Mouse (Mus musculus): ENCODE measurements around the gene Kbtbd7. TPM values are rescaled to one million over a fixed set of nuclear protein-coding genes. Genes with fewer than 3 reads are reported as not detected.
A peak's percentile ranks its signal among the peaks of the same experiment; 100 is the strongest.
"Not testable (repeated sequence)": the region's sequence is repeated elsewhere in the genome, so short reads cannot be mapped to it uniquely, and the experiment has no call there.

Gene Kbtbd7
- polyA plus RNA-seq, 1 experiment from 2014 or later = 10.1 TPM

DNA sequence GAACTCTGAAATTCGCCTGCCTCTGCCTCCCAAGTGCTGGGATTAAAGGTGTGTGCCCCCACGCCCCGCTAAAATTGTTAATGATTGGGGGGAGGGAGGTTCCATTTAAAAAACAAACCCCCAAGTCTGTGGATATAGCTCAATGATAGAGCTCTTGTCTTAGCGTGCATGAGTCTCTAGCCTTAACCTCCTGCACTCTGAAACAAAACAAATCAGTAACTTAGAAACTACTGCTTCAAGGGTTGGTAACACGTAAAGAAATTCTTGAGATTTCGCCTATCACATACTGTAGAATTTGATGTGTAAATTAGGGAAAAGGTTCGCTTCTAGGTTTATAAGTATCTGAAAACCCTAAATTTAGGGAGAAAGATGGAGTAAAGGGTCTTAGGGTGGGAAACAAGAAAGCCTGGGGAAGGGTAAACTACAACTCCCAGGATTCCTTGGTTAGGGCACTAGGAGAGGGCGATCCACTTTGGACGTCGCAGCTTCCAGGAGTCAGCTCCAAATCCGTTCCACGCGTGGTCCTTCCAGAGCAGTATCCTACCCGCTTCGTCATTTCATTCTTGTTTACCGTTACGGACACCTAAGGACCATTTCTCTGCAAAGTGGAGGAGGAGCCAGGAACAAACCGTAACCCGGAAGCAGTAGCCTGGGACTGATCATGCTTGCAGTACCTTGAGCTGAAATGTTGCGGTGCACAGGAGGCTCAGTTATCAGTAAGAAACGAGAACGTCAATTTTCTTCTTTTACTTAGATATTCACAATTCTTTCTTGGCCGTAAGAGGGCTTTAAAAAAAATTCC lies 28.8 kb upstream of the Kbtbd7 start, which contains the start of gene Mtrf1:
Gene Mtrf1 (plus strand): TSS at position 452 of the 802 bp plus-strand sequence.
- peak; percentile 83 for ATAC-seq (ENCODE audit: insufficient read depth, low FRiP score)

DNA sequence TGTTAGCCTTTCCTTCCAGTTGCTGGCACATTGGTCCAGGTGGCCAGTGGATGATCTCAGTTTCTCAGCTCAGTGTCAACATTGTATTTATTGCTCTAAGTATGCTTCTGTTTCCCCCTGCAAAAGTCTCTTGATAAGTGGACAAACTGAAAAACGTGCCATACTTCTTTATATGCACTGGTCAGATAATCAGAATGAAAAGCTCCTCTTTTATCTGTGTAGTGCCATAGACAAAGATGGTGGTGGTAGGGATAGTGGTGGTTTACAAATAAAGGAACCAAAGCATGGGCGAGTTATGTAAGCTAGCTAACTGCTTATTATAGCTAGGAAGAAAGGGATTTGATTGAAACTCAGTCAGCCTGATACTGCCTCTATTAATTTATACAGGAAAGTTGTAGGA lies 18.7 kb upstream of the Kbtbd7 start:
- no peak overlapping the region for H3K4me3 ChIP-seq (replicated peaks; ENCODE audit: low read length)
- H3K27me3 ChIP-seq (ENCODE audit: control insufficient read depth, insufficient read depth, low read length) = no peaks in the 10 kb centered on the region
- H3K36me3 ChIP-seq (ENCODE audit: control insufficient read depth, insufficient read depth, low read length) = peaks cover 2% of the 10 kb centered on the region; the same call in 1 of the 2 replicates
- no peak overlapping the region for H3K4me2 ChIP-seq (ENCODE audit: low read depth, low read length)
- WGBS = 69% methylated on average over 2 of the region's 2 CpGs
- ATAC-seq (ENCODE audit: insufficient read depth, low FRiP score) = no peak
- H3K9me3 ChIP-seq (replicated peaks; ENCODE audit: control insufficient read depth, low read length) = no peaks in the 10 kb centered on the region
- no peak overlapping the region for H3K9ac ChIP-seq (ENCODE audit: low read length)
- no peaks in the 10 kb centered on the region for H3K4me1 ChIP-seq (ENCODE audit: control insufficient read depth, insufficient read depth, low read length)
- H3K27ac ChIP-seq (ENCODE audit: low read length) = no peak overlapping the region

More for the DNA sequence above, 28.8 kb upstream of the Kbtbd7 start, which contains the start of gene Mtrf1:
- Histone ChIP-seq H3K9me3 (replicated peaks; ENCODE audit: control insufficient read depth, low read length) (no peaks in the 10 kb centered on the region), H3K27ac (ENCODE audit: low read length) (peak within 1 kb of the TSS; percentile 92), H3K27me3 (ENCODE audit: control insufficient read depth, insufficient read depth, low read length) (no peaks in the 10 kb centered on the region), H3K36me3 (ENCODE audit: control insufficient read depth, insufficient read depth, low read length) (no peaks in the 10 kb centered on the region), H3K4me3 (replicated peaks; ENCODE audit: low read length) (peak within 1 kb of the TSS; percentile 72), H3K9ac (ENCODE audit: low read length) (peak within 1 kb of the TSS; percentile 81), H3K4me1 (ENCODE audit: control insufficient read depth, insufficient read depth, low read length) (peaks cover 5% of the 10 kb centered on the region; the same call in 1 of the 2 replicates), H3K4me2 (ENCODE audit: low read depth, low read length) (peak within 1 kb of the TSS; percentile 55)
- WGBS = 18% methylated on average over 23 of the region's 23 CpGs

DNA sequence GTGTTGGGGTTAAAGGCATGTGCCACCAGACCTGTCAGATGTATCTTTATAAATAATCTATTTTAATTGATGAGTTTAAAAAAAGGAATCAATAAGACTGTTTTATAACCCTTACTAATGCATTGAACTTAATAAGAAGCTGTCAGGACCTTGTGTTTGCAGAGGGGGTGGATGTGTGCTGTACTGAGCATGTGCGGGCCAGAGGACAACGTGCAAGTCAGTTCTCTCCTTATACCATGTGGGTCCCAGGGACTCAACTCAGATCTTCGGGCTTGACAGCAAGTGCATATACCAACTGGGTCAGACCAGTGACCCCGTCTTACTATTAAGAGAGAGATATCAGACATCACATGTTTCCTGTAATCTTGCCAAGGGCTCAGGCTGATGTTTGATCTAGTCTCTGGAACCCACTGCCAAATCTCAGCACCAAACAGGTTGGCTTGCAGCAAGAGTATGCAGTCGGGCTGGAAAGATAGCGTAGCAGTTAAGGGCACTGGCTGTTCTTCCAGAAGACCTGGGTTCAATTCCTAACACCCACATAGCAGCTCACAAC lies 17.0 kb upstream of the Kbtbd7 start:
- WGBS = 77% methylated on average over 6 of the region's 6 CpGs
- no peaks in the 10 kb centered on the region for H3K4me1 ChIP-seq (ENCODE audit: control insufficient read depth, insufficient read depth, low read length)
- H3K27ac ChIP-seq (ENCODE audit: low read length) = 0 out of 2 replicates have a peak overlapping the region, but pooled peaks have one; percentile 69
- peak; percentile 61; the same call in 1 of the 2 replicates for ATAC-seq (ENCODE audit: insufficient read depth, low FRiP score)
- no peak overlapping the region for H3K9ac ChIP-seq (ENCODE audit: low read length)
- H3K4me3 ChIP-seq (replicated peaks; ENCODE audit: low read length) = no peak overlapping the region
- no peak overlapping the region for H3K4me2 ChIP-seq (ENCODE audit: low read depth, low read length)
- no peaks in the 10 kb centered on the region for H3K9me3 ChIP-seq (replicated peaks; ENCODE audit: control insufficient read depth, low read length)
- no peaks in the 10 kb centered on the region for H3K36me3 ChIP-seq (ENCODE audit: control insufficient read depth, insufficient read depth, low read length)
- H3K27me3 ChIP-seq (ENCODE audit: control insufficient read depth, insufficient read depth, low read length) = no peaks in the 10 kb centered on the region

DNA sequence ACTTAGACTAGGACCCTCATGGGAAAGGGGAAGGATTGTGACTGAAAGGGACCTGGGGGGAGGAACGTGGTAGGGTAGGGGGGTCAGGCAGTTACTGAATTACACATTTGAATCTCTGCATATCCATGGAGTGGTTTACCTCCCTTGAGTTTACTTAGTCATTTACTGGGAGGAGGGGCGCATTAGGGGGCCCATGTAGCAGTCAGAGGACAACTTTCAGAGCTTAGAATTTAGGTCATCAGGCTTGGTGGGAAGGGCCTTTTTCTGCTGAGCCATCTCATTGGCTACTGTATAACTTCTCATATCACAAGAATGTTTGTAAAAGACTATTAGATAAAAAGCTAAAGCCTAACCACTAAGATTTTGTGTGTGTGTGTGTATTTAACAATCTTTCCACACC lies 15.6 kb upstream of the Kbtbd7 start:
- ATAC-seq (ENCODE audit: insufficient read depth, low FRiP score) = peak; percentile 86
- no peaks in the 10 kb centered on the region for H3K9me3 ChIP-seq (replicated peaks; ENCODE audit: control insufficient read depth, low read length)
- H3K36me3 ChIP-seq (ENCODE audit: control insufficient read depth, insufficient read depth, low read length) = no peaks in the 10 kb centered on the region
- H3K4me3 ChIP-seq (replicated peaks; ENCODE audit: low read length) = no peak overlapping the region
- peak overlapping the region; percentile 69 for H3K27ac ChIP-seq (ENCODE audit: low read length)
- no peaks in the 10 kb centered on the region for H3K4me1 ChIP-seq (ENCODE audit: control insufficient read depth, insufficient read depth, low read length)
- H3K9ac ChIP-seq (ENCODE audit: low read length) = no peak overlapping the region
- WGBS = 66% methylated on average over 2 of the region's 2 CpGs
- no peak overlapping the region for H3K4me2 ChIP-seq (ENCODE audit: low read depth, low read length)
- H3K27me3 ChIP-seq (ENCODE audit: control insufficient read depth, insufficient read depth, low read length) = no peaks in the 10 kb centered on the region

DNA sequence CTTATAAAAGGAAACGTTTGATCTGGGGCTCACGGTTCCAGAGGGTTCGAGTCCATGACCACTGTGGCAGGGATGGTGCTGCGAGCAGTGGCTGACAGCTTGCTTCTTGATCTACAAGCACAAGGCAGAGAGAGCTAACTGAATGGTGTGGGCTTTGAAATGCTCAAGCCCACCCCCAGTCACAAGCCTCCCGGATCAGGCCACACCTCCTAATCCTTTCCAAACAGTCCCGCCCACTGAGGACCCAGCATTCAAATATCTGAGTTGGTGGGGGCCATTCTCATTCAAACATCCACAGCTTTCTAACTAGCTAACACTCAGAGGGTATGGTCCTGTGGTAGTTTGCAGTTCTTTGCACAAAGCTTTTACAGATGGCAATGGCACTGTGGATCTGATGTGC lies 13.2 kb upstream of the Kbtbd7 start:
- Histone ChIP-seq H3K9ac (ENCODE audit: low read length) (no peak overlapping the region), H3K4me2 (ENCODE audit: low read depth, low read length) (no peak overlapping the region), H3K4me1 (ENCODE audit: control insufficient read depth, insufficient read depth, low read length) (no peaks in the 10 kb centered on the region), H3K4me3 (replicated peaks; ENCODE audit: low read length) (no peak overlapping the region), H3K9me3 (replicated peaks; ENCODE audit: control insufficient read depth, low read length) (no peaks in the 10 kb centered on the region), H3K27ac (ENCODE audit: low read length) (no peak overlapping the region), H3K36me3 (ENCODE audit: control insufficient read depth, insufficient read depth, low read length) (0 out of 2 replicates have a peak, but pooled peaks cover 4% of the 10 kb centered on the region), H3K27me3 (ENCODE audit: control insufficient read depth, insufficient read depth, low read length) (no peaks in the 10 kb centered on the region)
- WGBS = 82% methylated on average over 6 of the region's 6 CpGs
- ATAC-seq (ENCODE audit: insufficient read depth, low FRiP score) = no peak

DNA sequence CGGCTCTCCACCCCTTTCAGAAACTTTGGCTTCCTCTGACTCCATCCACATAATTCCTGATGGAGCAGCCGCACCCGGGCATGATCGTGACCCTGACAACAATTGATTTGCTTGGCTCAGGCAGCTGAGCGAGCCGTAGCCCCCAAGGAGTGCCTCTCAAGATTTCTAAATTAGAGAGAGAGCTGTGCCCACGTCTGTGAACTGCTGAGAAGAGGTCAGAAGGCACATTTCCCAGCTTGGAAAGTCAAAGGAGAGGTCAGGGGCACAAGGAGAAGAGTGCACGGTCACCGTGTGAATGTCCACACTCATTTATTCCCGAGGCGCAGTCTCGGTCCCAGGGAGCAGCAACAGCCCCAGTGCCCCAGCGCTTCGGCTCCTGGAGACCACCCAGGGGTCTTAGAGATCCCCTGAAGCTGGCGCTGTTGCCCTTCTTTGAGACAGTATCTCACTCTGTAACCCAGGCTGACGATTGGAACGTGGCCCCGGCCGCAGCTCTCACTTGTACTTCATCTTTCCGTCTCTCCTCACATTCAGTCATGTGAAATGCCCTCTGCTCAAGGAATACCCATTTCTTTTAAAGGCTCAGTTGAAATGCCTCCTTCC lies 6.1 kb upstream of the Kbtbd7 start:
- no peak overlapping the region for H3K4me2 ChIP-seq (ENCODE audit: low read depth, low read length)
- H3K27me3 ChIP-seq (ENCODE audit: control insufficient read depth, insufficient read depth, low read length) = no peaks in the 10 kb centered on the region
- H3K36me3 ChIP-seq (ENCODE audit: control insufficient read depth, insufficient read depth, low read length) = 0 out of 2 replicates have a peak, but pooled peaks cover 4% of the 10 kb centered on the region
- H3K27ac ChIP-seq (ENCODE audit: low read length) = no peak overlapping the region
- no peak for ATAC-seq (ENCODE audit: insufficient read depth, low FRiP score)
- no peak overlapping the region for H3K4me3 ChIP-seq (replicated peaks; ENCODE audit: low read length)
- 61% methylated on average over 20 of the region's 20 CpGs for WGBS
- no peaks in the 10 kb centered on the region for H3K9me3 ChIP-seq (replicated peaks; ENCODE audit: control insufficient read depth, low read length)
- no peak overlapping the region for H3K9ac ChIP-seq (ENCODE audit: low read length)
- H3K4me1 ChIP-seq (ENCODE audit: control insufficient read depth, insufficient read depth, low read length) = no peaks in the 10 kb centered on the region

DNA sequence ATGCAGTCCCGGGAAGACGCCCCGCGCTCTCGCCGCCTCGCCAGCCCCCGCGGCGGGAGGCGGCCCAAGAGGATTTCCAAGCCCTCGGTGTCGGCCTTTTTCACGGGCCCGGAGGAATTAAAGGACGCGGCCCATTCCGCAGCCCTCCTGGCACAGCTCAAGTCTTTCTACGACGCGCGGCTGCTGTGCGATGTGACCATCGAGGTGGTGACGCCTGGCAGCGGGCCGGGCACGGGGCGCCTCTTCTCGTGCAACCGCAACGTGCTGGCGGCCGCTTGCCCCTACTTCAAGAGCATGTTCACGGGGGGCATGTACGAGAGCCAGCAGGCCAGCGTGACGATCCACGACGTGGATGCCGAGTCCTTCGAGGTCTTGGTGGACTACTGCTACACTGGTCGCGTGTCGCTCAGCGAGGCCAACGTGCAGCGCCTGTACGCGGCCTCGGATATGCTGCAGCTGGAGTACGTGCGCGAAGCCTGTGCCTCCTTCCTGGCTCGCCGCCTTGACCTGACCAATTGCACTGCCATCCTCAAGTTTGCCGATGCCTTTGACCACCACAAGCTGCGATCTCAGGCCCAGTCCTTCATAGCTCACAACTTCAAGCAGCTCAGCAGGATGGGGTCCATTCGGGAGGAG lies 537 bp downstream of the Kbtbd7 start:
- not testable (repeated sequence) for H3K27me3 ChIP-seq (ENCODE audit: control insufficient read depth, insufficient read depth, low read length); H3K4me1 ChIP-seq (ENCODE audit: control insufficient read depth, insufficient read depth, low read length); H3K9me3 ChIP-seq (replicated peaks; ENCODE audit: control insufficient read depth, low read length)
- H3K27ac ChIP-seq (ENCODE audit: low read length) = peak overlapping the region; percentile 80
- H3K9ac ChIP-seq (ENCODE audit: low read length) = peak overlapping the region; percentile 72
- ATAC-seq (ENCODE audit: insufficient read depth, low FRiP score) = peak; percentile 3; the same call in 1 of the 2 replicates
- H3K36me3 ChIP-seq (ENCODE audit: control insufficient read depth, insufficient read depth, low read length) = peaks cover 11% of the 10 kb centered on the region; the same call in 1 of the 2 replicates
- H3K4me3 ChIP-seq (replicated peaks; ENCODE audit: low read length) = peak overlapping the region; percentile 55
- WGBS = 48% methylated on average over 12 of the region's 59 CpGs
- peak overlapping the region; percentile 40 for H3K4me2 ChIP-seq (ENCODE audit: low read depth, low read length)

DNA sequence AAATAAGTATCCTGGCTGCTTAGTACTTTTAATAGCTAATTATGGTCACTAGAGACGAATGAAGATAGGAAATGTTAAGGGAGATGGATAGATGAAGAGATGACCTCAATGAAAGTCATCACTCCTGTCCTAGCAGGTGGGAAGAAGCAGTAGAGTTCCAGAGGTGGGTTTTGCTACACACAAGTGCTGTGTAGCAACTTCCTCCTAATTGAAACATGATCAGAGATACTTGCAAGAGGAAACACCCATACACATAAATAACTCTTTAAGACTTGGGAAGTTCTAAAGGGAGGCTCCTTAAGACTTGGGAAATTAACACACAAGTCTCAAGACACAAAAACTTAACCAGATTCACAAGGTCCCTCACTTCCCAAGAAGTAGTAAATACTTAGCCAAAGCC lies 7.8 kb downstream of the Kbtbd7 start:
- Histone ChIP-seq H3K4me3 (replicated peaks; ENCODE audit: low read length) (no peak overlapping the region), H3K4me2 (ENCODE audit: low read depth, low read length) (no peak overlapping the region), H3K27me3 (ENCODE audit: control insufficient read depth, insufficient read depth, low read length) (no peaks in the 10 kb centered on the region), H3K9me3 (replicated peaks; ENCODE audit: control insufficient read depth, low read length) (no peaks in the 10 kb centered on the region), H3K9ac (ENCODE audit: low read length) (no peak overlapping the region), H3K36me3 (ENCODE audit: control insufficient read depth, insufficient read depth, low read length) (no peaks in the 10 kb centered on the region), H3K27ac (ENCODE audit: low read length) (no peak overlapping the region), H3K4me1 (ENCODE audit: control insufficient read depth, insufficient read depth, low read length) (no peaks in the 10 kb centered on the region)
- ATAC-seq (ENCODE audit: insufficient read depth, low FRiP score) = no peak
- 82% methylated on average over 1 of the region's 1 CpGs for WGBS
